Mouse (Mus musculus) megakaryocyte, embryonic 14.5 days (primary cell): ENCODE data around the gene Wars. TPM values are rescaled to one million over a fixed set of nuclear protein-coding genes. Genes with fewer than 3 reads are reported as not detected.

Experiments used
- H3K27me3 ChIP-seq: replicated peaks from 2 replicates; pipeline ENCODE3; 2012; ENCODE audit warnings: inconsistent platforms
- H3K36me3 ChIP-seq: replicated peaks from 2 replicates; pipeline ENCODE3; 2012; ENCODE audit warnings: low read length, inconsistent platforms, mixed read lengths
- H3K4me1 ChIP-seq: 2 replicates; pipeline ENCODE4 v1.6.1; 2012; ENCODE audit warnings: inconsistent platforms
- H3K4me3 ChIP-seq: replicated peaks from 2 replicates; pipeline ENCODE3; 2012; ENCODE audit warnings: moderate library complexity, mild to moderate bottlenecking, inconsistent platforms
- H3K9me3 ChIP-seq: 2 replicates; pipeline ENCODE4 v1.6.1; 2012; ENCODE audit warnings: inconsistent platforms
- FLI1 ChIP-seq: IDR thresholded peaks from 2 replicates; pipeline ENCODE4 v1.6.1; 2012; ENCODE audit warnings: low read length, inconsistent platforms, mixed read lengths
- GATA1 ChIP-seq: IDR thresholded peaks from 3 replicates; pipeline ENCODE4 v1.6.1; 2012; ENCODE audit warnings: mixed read lengths, low read length, inconsistent platforms, borderline replicate concordance
- polyA plus RNA-seq: library from polyadenylated mRNA; stranded (reverse); fragments of >175 nt; gene quantifications from 2 replicates; pipeline ENCODE4 v1.2.3, GENCODE M21; 2012; ENCODE audit warnings: low replicate concordance; ENCODE audit not compliant: insufficient read depth

Wars gene
- polyA plus RNA-seq, result 22.4 and 33.8 TPM in 2 replicates

DNA sequence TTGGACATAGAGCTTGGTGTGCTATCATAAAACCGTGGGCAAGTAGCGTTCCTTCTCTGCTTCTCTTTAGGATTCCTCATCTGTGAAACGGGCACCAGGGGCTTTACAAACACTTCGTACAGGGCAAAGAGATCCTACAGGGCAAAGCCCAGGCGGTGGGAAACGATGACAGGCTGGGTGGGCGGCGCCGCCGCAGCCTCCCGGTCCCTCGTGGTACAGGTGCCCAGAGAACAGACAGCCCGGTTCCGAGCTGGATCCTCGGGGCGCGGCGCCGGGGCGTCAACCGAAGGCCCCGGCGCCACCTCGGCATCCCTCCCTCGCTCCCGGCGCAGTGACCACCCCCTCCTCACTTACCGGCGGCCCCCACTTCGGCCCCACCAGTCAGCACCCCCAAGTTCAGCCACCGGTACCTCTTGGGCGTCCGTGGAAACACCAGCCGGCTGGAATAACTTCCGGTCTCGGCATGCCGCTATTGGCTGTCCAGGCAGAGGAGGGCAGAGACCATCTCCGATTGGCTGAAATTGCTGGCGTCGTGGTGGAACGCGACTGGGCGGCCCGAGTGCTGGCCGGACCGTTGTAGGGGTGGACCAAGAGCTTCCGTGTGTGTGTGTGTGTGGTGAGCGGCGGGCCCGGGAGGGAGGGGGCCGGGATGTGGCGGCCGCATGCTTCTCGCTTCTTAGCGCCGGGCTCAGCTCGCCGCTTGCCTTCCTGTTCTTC is at the start of gene Wars:
Gene Wars, minus strand, starts transcription at position 460 of the 717 bp plus-strand sequence.
- H3K27me3 ChIP-seq, result no peaks in the 10 kb centered on the region
- H3K4me1 ChIP-seq, result peaks cover 75% of the 10 kb centered on the region

DNA sequence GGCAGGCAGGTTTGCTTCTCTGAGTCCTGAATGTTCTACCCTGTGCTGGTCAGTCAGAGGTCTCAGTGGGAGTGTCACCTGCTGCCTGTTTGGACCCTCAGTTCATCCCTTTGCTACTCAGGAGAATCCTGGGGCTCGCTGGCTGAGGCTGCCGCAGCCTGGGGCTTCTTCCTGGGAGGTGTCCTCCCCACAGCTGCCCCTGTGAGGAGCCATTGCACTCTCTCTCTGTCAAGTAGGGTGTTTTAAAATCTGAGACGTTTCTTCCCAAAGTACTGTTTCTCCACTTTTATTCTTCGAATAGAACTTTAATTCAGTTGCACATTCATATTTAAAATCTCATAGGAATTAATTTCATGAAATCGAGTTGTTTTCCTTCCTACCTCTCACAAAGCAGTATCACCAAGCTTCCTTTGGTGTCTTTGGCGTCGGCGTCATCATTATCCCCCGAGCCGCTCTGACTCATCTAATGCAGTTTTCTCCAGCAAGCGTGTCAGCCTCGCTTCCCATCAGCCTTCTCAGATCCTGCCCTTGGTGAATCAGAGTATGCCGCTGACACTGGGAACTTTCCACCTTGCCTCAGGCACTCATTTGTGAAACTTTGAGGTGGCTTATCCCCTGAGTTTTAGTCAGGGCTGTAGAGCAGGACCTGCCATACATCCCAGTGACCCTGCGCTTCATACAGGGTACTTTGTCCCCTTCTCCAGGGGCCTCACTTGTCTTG is 48.4 kb upstream of the Wars start:
- H3K27me3 ChIP-seq, result no peaks in the 10 kb centered on the region
- peaks cover 3% of the 10 kb centered on the region for H3K4me1 ChIP-seq
- no peak for TF ChIP-seq FLI1
- no peak for TF ChIP-seq GATA1
- H3K4me3 ChIP-seq, result no peak overlapping the region
- no peaks in the 10 kb centered on the region for H3K36me3 ChIP-seq
- H3K9me3 ChIP-seq, result no peaks in the 10 kb centered on the region

More for the DNA sequence above, at the start of gene Wars:
- TF ChIP-seq GATA1 (no peak), FLI1 (no peak)
- Histone ChIP-seq H3K9me3 (no peaks in the 10 kb centered on the region), H3K4me3 (peak within 1 kb of the TSS; percentile 95), H3K36me3 (peaks cover 39% of the 10 kb centered on the region)

DNA sequence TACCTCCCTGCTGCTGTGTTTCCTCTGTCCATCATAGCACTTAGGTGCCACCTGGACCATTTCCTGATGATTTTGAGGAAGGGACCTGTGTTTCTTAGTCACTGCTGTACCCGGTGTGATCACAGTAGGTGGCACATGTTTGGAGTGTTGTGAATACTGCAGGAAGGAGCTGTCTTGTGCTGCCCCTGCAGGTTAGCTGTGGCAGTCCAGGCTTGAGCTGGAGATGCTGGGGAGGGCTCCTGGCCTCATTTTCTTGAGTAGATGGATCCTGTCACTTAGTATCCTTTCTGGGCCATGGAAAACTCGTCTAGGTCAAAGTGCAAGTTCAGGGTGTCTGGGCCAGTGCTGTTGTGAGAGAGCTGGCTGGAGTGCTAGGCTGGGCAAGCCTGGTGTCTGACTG is 47.3 kb upstream of the Wars start:
- TF ChIP-seq FLI1 (no peak), GATA1 (no peak)
- Histone ChIP-seq H3K9me3 (no peaks in the 10 kb centered on the region), H3K4me3 (no peak overlapping the region), H3K4me1 (peaks cover 4% of the 10 kb centered on the region), H3K27me3 (no peaks in the 10 kb centered on the region), H3K36me3 (no peaks in the 10 kb centered on the region)

DNA sequence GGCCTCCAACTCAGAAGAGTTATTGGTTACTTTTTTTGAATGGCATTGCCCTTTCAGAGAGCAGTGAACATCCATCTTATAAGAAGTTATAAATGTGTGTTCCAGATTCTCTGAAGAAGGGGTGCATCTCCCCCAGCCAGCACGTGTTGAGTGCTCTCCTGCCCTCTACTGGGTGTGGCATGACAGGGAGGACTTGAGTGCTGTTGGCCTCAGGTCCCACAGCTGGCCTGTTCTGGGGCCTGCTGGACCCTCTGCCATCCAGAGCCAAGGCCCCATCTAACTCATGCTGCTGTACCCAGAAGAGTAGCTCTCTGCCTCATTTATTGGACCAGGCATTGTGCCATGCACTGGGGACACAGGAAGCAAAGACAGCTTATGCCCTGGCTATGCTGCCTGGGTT is 46.3 kb upstream of the Wars start:
- TF ChIP-seq FLI1 (no peak), GATA1 (no peak)
- Histone ChIP-seq H3K36me3 (no peaks in the 10 kb centered on the region), H3K9me3 (no peaks in the 10 kb centered on the region), H3K4me1 (peaks cover 4% of the 10 kb centered on the region), H3K4me3 (no peak overlapping the region), H3K27me3 (no peaks in the 10 kb centered on the region)

DNA sequence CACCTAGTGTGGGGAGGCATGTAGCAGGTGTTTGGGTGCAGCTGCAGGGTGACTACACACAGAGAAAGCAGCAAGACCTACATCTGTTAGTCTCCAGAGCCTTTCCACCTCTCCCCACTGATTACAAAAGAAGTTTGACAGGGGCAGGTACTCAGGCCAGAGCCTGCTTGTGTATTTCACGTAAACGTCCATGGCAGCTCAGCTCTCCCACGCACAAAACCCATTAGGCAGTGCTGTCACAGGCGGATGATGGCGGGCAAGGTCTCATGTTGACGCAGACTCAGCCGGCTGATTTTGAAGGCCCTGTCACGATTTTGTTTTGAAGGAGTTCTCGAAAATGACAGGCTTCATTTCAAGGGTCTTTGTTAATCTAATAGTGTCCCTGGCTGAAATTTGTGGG is 45.3 kb upstream of the Wars start:
- TF ChIP-seq FLI1 (no peak), GATA1 (no peak)
- H3K4me1 ChIP-seq, result peaks cover 4% of the 10 kb centered on the region
- H3K36me3 ChIP-seq, result no peaks in the 10 kb centered on the region
- H3K9me3 ChIP-seq, result no peaks in the 10 kb centered on the region
- no peak overlapping the region for H3K4me3 ChIP-seq
- H3K27me3 ChIP-seq, result no peaks in the 10 kb centered on the region

DNA sequence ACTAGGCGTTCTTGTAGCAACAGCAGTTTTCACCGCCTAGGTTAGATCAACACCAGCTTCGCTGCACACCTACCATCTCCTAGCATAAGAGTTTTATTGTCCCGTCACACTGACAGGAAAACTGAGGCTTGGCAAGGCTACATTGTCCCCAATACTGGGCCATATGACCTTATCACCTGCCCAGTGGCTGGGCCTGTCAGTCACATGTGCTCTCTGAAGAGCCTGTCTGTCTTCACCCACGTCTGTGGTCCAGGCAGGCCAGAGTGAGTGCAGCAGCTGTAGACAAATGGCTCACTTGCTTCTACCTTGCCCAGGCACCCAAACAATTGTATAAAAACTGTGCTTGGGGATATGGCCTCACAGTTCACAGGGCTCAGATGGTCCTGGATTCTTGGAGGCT is 44.9 kb upstream of the Wars start:
- Histone ChIP-seq H3K27me3 (no peaks in the 10 kb centered on the region), H3K4me1 (peaks cover 4% of the 10 kb centered on the region), H3K4me3 (no peak overlapping the region), H3K36me3 (no peaks in the 10 kb centered on the region), H3K9me3 (no peaks in the 10 kb centered on the region)
- TF ChIP-seq FLI1, result no peak
- no peak for TF ChIP-seq GATA1

DNA sequence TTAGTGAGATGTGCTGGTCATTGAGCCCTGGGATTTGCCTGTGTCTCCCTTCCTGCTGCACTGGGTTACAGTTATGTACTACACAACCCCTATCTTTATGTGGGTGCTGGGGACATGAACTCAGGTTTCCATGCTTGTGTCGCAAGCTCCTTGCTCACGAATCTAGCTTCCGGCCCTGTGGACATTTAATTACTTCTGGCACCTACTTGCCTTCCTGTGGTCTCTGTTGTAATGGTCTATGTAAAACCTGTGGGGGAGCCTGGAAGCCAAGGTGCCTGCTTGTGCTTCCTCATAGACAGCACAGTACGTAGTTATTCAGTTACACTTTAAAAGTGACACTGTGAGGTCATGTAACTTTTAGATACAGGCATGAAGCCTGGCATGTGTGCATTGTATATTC is 43.5 kb upstream of the Wars start:
- no peak for TF ChIP-seq GATA1
- TF ChIP-seq FLI1, result no peak
- Histone ChIP-seq H3K4me1 (peaks cover 4% of the 10 kb centered on the region), H3K9me3 (no peaks in the 10 kb centered on the region), H3K4me3 (no peak overlapping the region), H3K36me3 (no peaks in the 10 kb centered on the region), H3K27me3 (no peaks in the 10 kb centered on the region)

DNA sequence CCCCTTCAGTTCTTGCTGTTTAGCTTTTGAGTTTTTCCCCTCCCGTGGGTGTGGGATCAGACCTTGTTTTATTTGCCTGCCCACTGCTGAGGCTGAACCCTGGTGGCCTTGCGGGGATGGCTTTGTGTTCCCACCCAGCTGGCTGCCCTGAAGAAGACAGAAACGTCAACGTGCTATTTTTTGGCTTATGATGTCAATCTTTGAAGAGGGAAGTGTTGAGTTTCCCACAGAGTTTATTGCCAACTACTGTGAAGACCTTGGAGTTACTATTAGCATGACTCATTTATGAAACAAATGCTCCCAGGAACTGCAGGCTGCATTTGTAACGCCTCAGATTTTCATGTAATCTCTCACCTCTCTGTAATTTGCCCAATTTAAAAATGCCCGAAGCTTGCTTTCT is 42.9 kb upstream of the Wars start:
- Histone ChIP-seq H3K4me3 (no peak overlapping the region), H3K4me1 (peaks cover 4% of the 10 kb centered on the region), H3K36me3 (no peaks in the 10 kb centered on the region), H3K27me3 (no peaks in the 10 kb centered on the region), H3K9me3 (no peaks in the 10 kb centered on the region)
- no peak for TF ChIP-seq GATA1

DNA sequence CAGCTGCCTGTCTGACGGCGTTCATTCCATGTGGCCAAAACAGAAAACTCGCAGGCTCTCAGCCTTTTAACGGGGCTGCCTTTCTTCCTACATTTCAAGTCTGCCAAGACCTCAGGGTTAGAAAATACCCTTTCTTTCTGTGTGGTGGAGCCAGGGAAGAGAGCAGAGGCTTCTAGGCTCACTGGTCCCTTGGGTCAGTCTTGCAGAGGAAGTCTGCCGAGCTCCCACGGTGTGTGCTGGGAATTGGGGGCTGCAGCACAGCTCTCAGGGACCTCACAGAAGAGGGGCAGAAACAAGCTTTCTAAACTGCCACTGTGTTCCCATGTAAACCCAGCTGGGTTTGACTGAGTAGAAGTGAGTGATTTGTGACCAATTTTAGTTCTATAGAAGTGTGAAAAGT is 40.3 kb upstream of the Wars start:
- Histone ChIP-seq H3K27me3 (no peaks in the 10 kb centered on the region), H3K4me1 (peaks cover 15% of the 10 kb centered on the region), H3K9me3 (no peaks in the 10 kb centered on the region), H3K4me3 (no peak overlapping the region), H3K36me3 (no peaks in the 10 kb centered on the region)
- TF ChIP-seq FLI1, result no peak
- TF ChIP-seq GATA1, result no peak

DNA sequence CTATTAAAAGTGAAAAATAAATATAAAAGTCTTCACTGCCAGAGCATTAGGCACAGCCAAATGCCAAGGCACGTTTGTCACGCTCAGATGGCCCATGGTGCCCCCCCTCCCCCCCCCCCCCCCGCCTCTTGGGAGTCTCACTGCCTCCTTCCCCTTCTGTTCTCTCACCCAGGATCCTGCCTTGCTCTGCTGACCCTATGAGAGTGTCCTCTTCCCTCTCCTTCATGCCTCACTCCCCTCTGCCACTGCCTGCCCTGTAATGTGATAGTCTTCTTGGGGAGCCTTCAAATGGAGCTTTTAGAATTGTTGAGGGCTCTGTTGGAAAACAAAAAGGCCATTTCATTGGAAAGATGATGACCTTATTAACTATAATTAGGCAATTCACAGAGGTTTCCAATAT is 38.1 kb upstream of the Wars start:
- Histone ChIP-seq H3K36me3 (no peaks in the 10 kb centered on the region), H3K4me3 (no peak overlapping the region), H3K4me1 (peaks cover 13% of the 10 kb centered on the region), H3K27me3 (no peaks in the 10 kb centered on the region), H3K9me3 (no peaks in the 10 kb centered on the region)
- TF ChIP-seq GATA1, result no peak
- no peak for TF ChIP-seq FLI1
